Mouse (Mus musculus): ENCODE results near the gene Itgbl1. TPM values are rescaled to one million over a fixed set of nuclear protein-coding genes. Genes with fewer than 3 reads are reported as not detected.
"Not testable (repeated sequence)": the region's sequence is repeated elsewhere in the genome, so short reads cannot be mapped to it uniquely, and the experiment has no call there.

The Itgbl1 gene
- 1 to 10 TPM; 3.4 to 3.6 TPM for total RNA-seq (2021)

GRCm38 (mm10) chr14:123659921-123660385 is at the start of gene Itgbl1:
Gene Itgbl1 (plus strand): TSS chr14:123659971.
- intact Hi-C loops (cut with DNase I), result no loop called here
- peak; percentile 60 for DNase-seq

- no peak for DNase-seq
- intact Hi-C loops (cut with DNase I), result no loop called here
Measured at GRCm38 (mm10) chr14:123622969-123623368, 36.8 kb upstream of the Itgbl1 start.

GRCm38 (mm10) chr14:123626501-123627179 is 33.1 kb upstream of the Itgbl1 start, which contains the start of gene Nalcn:
Gene Nalcn (minus strand): TSS chr14:123627144.
- peak; percentile 57 for DNase-seq
- intact Hi-C loops (cut with DNase I), result no loop called here

GRCm38 (mm10) chr14:123627180-123627562 is 32.6 kb upstream of the Itgbl1 start:
- no peak for DNase-seq

GRCm38 (mm10) chr14:123661091-123661491 is 1.3 kb downstream of the Itgbl1 start:
- intact Hi-C loops (cut with DNase I), result no loop called here

More at GRCm38 (mm10) chr14:123627180-123627562, 32.6 kb upstream of the Itgbl1 start:
- intact Hi-C loops (cut with DNase I), result no loop called here

GRCm38 (mm10) chr14:123662386-123662785 is 2.6 kb downstream of the Itgbl1 start:
- intact Hi-C loops (cut with DNase I), result no loop called here
- DNase-seq, result no peak

More at GRCm38 (mm10) chr14:123661091-123661491, 1.3 kb downstream of the Itgbl1 start:
- peak; percentile 71 for DNase-seq

GRCm38 (mm10) chr14:123663206-123663605 is 3.4 kb downstream of the Itgbl1 start:
- intact Hi-C loops (cut with DNase I), result no loop called here
- no peak for DNase-seq

GRCm38 (mm10) chr14:123664451-123664850 is 4.7 kb downstream of the Itgbl1 start:
- intact Hi-C loops (cut with DNase I), result no loop called here
- no peak for DNase-seq

GRCm38 (mm10) chr14:123671076-123671475 is 11.3 kb downstream of the Itgbl1 start:
- DNase-seq; intact Hi-C loops (cut with DNase I): not testable (repeated sequence)

GRCm38 (mm10) chr14:123678091-123678490 is 18.3 kb downstream of the Itgbl1 start:
- intact Hi-C loops (cut with DNase I), result no loop called here
- no peak for DNase-seq

- intact Hi-C loops (cut with DNase I), result no loop called here
- DNase-seq, result no peak
Measured at GRCm38 (mm10) chr14:123714751-123715150, 55.0 kb downstream of the Itgbl1 start.

GRCm38 (mm10) chr14:123742055-123742454 is 82.3 kb downstream of the Itgbl1 start:
- intact Hi-C loops (cut with DNase I), result loop anchor here (10.0 kb wide), 1 partner anchor 453 kb away; no protein-coding TSS in a partner anchor
- DNase-seq, result no peak

GRCm38 (mm10) chr14:123751017-123751416 is 91.2 kb downstream of the Itgbl1 start:
- intact Hi-C loops (cut with DNase I), result no loop called here
- no peak for DNase-seq

- no peak for DNase-seq
- intact Hi-C loops (cut with DNase I), result no loop called here
Measured at GRCm38 (mm10) chr14:123759534-123759933, 99.8 kb downstream of the Itgbl1 start.

GRCm38 (mm10) chr14:123760079-123760478 is 100.3 kb downstream of the Itgbl1 start:
- DNase-seq, result no peak
- intact Hi-C loops (cut with DNase I), result no loop called here

- no peak for DNase-seq
- intact Hi-C loops (cut with DNase I), result no loop called here
Measured at GRCm38 (mm10) chr14:123801744-123802143, 142.0 kb downstream of the Itgbl1 start.

GRCm38 (mm10) chr14:123837662-123838061 is 177.9 kb downstream of the Itgbl1 start:
- intact Hi-C loops (cut with DNase I), result no loop called here
- no peak for DNase-seq

GRCm38 (mm10) chr14:123843675-123844425 is 184.1 kb downstream of the Itgbl1 start:
- intact Hi-C loops (cut with DNase I), result no loop called here

GRCm38 (mm10) chr14:123864531-123864930 is 204.8 kb downstream of the Itgbl1 start:
- peak; percentile 11 for DNase-seq
- intact Hi-C loops (cut with DNase I), result no loop called here

More at GRCm38 (mm10) chr14:123843675-123844425, 184.1 kb downstream of the Itgbl1 start:
- peak; percentile 3 for DNase-seq

GRCm38 (mm10) chr14:123865779-123866726 is 206.3 kb downstream of the Itgbl1 start:
- DNase-seq, result peak; percentile 7
- intact Hi-C loops (cut with DNase I), result no loop called here

Measured in left cerebral cortex, postnatal 4 days (tissue).